Mouse (Mus musculus): ENCODE measurements around the gene Ptges3l. TPM values are rescaled to one million over a fixed set of nuclear protein-coding genes. Genes with fewer than 3 reads are reported as not detected.
"Not testable (repeated sequence)": the region's sequence is repeated elsewhere in the genome, so short reads cannot be mapped to it uniquely, and the experiment has no call there.

The Ptges3l gene
- polyA plus RNA-seq, 1 experiment, result 5.3 TPM

- Histone ChIP-seq H3K4me1 (ENCODE audit: control insufficient read depth, insufficient read depth, low read length) (peaks cover 6% of the 10 kb centered on the region; the same call in 1 of the 2 replicates), H3K4me3 (replicated peaks; ENCODE audit: extremely low read depth, low read depth, low read length) (no peak overlapping the region)
- TF ChIP-seq CTCF (IDR thresholded peaks at IDR 0.05; ENCODE audit: insufficient read depth, low read length) (no peak), POLR2A (IDR thresholded peaks at IDR 0.05; ENCODE audit: borderline replicate concordance, extremely low read depth, low read depth, low read length) (no peak)
- no peak for DNase-seq
- 87% methylated on average over 2 of the region's 2 CpGs for WGBS
Measured at GRCm38 (mm10) chr11:101415306-101415705, 9.8 kb downstream of the Ptges3l start.

- Histone ChIP-seq H3K4me1 (ENCODE audit: control insufficient read depth, insufficient read depth, low read length) (no peaks in the 10 kb centered on the region), H3K4me3 (replicated peaks; ENCODE audit: extremely low read depth, low read depth, low read length) (no peak overlapping the region)
- TF ChIP-seq POLR2A (IDR thresholded peaks at IDR 0.05; ENCODE audit: borderline replicate concordance, extremely low read depth, low read depth, low read length) (no peak), CTCF (IDR thresholded peaks at IDR 0.05; ENCODE audit: insufficient read depth, low read length) (peak; percentile 83)
- 1% methylated on average over 8 of the region's 8 CpGs for WGBS
- DNase-seq, result peak; percentile 46
Measured at GRCm38 (mm10) chr11:101395110-101395509, 30.0 kb downstream of the Ptges3l start.

- no peak for DNase-seq
- H3K4me3 ChIP-seq (replicated peaks; ENCODE audit: extremely low read depth, low read depth, low read length), result no peak overlapping the region
- no peaks in the 10 kb centered on the region for H3K4me1 ChIP-seq (ENCODE audit: control insufficient read depth, insufficient read depth, low read length)
- 26% methylated on average over 4 of the region's 4 CpGs for WGBS
- no peak for TF ChIP-seq CTCF (IDR thresholded peaks at IDR 0.05; ENCODE audit: insufficient read depth, low read length)
- TF ChIP-seq POLR2A (IDR thresholded peaks at IDR 0.05; ENCODE audit: borderline replicate concordance, extremely low read depth, low read depth, low read length), result no peak
Measured at GRCm38 (mm10) chr11:101381817-101382216, 43.3 kb downstream of the Ptges3l start.

GRCm38 (mm10) chr11:101378926-101379325, 46.2 kb downstream of the Ptges3l start:
- Histone ChIP-seq H3K4me1 (ENCODE audit: control insufficient read depth, insufficient read depth, low read length) (no peaks in the 10 kb centered on the region), H3K4me3 (replicated peaks; ENCODE audit: extremely low read depth, low read depth, low read length) (no peak overlapping the region)
- TF ChIP-seq POLR2A (IDR thresholded peaks at IDR 0.05; ENCODE audit: borderline replicate concordance, extremely low read depth, low read depth, low read length) (no peak), CTCF (IDR thresholded peaks at IDR 0.05; ENCODE audit: insufficient read depth, low read length) (no peak)
- DNase-seq, result no peak
- WGBS, result 66% methylated on average over 6 of the region's 6 CpGs

DNA sequence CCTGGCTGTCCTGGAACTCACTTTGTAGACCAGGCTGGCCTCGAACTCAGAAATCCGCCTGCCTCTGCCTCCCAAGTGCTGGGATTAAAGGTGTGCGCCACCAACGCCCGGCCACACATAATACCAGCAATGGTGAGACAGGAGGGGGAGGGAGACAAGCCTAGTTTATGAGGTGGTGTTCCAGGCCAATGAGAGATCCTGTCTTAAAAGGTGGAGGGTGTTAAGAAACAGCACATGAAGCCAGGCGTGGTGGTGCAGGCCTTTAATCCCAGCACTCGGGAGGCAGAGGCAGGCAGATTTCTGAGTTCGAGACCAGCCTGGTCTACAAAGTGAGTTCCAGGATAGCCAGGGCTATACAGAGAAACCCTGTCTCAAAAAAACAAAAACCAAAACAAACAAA, 46.9 kb downstream of the Ptges3l start:
- DNase-seq; H3K4me1 ChIP-seq (ENCODE audit: control insufficient read depth, insufficient read depth, low read length); H3K4me3 ChIP-seq (replicated peaks; ENCODE audit: extremely low read depth, low read depth, low read length): not testable (repeated sequence)
- WGBS, result 90% methylated on average over 8 of the region's 8 CpGs

DNA sequence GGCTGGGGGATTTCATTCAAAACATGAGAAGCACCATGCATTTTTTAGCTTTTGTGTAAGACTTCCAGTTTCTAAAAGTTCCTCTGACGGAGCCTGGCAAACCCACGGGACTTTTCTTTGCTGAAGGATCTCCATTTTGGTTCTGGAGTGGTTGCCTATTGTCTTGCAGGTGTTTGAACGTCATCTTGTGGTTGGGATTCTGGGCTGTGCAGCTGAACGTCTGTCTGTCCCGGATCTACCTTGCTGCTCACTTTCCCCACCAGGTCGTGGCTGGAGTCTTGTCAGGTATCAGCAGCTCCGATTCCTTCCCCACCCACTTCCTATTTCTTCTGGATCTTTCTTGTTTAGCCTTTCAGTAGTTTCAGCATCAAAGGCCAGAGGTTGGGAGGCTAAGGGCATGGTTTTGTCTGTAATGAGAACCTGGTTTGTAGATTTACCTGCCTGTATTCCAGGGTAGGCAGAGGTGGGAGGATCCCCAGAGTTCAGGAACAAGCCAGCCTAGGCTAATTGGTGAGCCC, 50.7 kb downstream of the Ptges3l start:
- Histone ChIP-seq H3K4me1 (ENCODE audit: control insufficient read depth, insufficient read depth, low read length) (no peaks in the 10 kb centered on the region), H3K4me3 (replicated peaks; ENCODE audit: extremely low read depth, low read depth, low read length) (no peak overlapping the region)
- TF ChIP-seq CTCF (IDR thresholded peaks at IDR 0.05; ENCODE audit: insufficient read depth, low read length) (no peak), POLR2A (IDR thresholded peaks at IDR 0.05; ENCODE audit: borderline replicate concordance, extremely low read depth, low read depth, low read length) (no peak)
- 61% methylated on average over 7 of the region's 7 CpGs for WGBS
- DNase-seq, result no peak

- Histone ChIP-seq H3K4me3 (replicated peaks; ENCODE audit: extremely low read depth, low read depth, low read length) (no peak overlapping the region), H3K4me1 (ENCODE audit: control insufficient read depth, insufficient read depth, low read length) (no peaks in the 10 kb centered on the region)
- 68% methylated on average over 5 of the region's 5 CpGs for WGBS
- TF ChIP-seq CTCF (IDR thresholded peaks at IDR 0.05; ENCODE audit: insufficient read depth, low read length) (no peak), POLR2A (IDR thresholded peaks at IDR 0.05; ENCODE audit: borderline replicate concordance, extremely low read depth, low read depth, low read length) (no peak)
- DNase-seq, result no peak
Measured at GRCm38 (mm10) chr11:101370141-101370540, 55.0 kb downstream of the Ptges3l start.

Other genes starting within 250 kb of the Ptges3l start
- 0.45 and 0.62 TPM in 2 replicates for gene Ccr10, start 249.9 kb downstream of the Ptges3l start, polyA plus RNA-seq (2012; rRNA removed)
- 38.9 and 50.1 TPM in 2 replicates for gene Ezh1, start 198.9 kb downstream of the Ptges3l start, polyA plus RNA-seq (2012; rRNA removed)
- gene Ramp2, start 179.3 kb downstream of the Ptges3l start, polyA plus RNA-seq (2012; rRNA removed), result 710 and 828 TPM in 2 replicates
- 82.9 and 97.4 TPM in 2 replicates for gene Vps25, start 171.6 kb downstream of the Ptges3l start, polyA plus RNA-seq (2012; rRNA removed)
- gene Wnk4, start 164.8 kb downstream of the Ptges3l start, polyA plus RNA-seq (2012; rRNA removed), result 6.5 and 10.4 TPM in 2 replicates
- 0.22 and 0.59 TPM in 2 replicates for gene Cntd1, start 146.3 kb downstream of the Ptges3l start, polyA plus RNA-seq (2012; rRNA removed)
- gene Coa3, start 146.2 kb downstream of the Ptges3l start, polyA plus RNA-seq (2012; rRNA removed), result 194 and 283 TPM in 2 replicates
- 70.3 and 97.9 TPM in 2 replicates for gene Becn1, start 123.0 kb downstream of the Ptges3l start, polyA plus RNA-seq (2012; rRNA removed)
- 30.6 and 40.4 TPM in 2 replicates for gene Psme3, start 109.1 kb downstream of the Ptges3l start, polyA plus RNA-seq (2012; rRNA removed)
- 3.3 and 3.6 TPM in 2 replicates for gene Aoc2, start 100.3 kb downstream of the Ptges3l start, polyA plus RNA-seq (2012; rRNA removed)
- 11.5 and 15.3 TPM in 2 replicates for gene Aoc3, start 94.7 kb downstream of the Ptges3l start, polyA plus RNA-seq (2012; rRNA removed)
- 0.13 TPM in 1 of 2 replicates, not detected in the other for gene G6pc, start 57.8 kb downstream of the Ptges3l start, polyA plus RNA-seq (2012; rRNA removed)
- gene Aarsd1, start 7.7 kb downstream of the Ptges3l start, polyA plus RNA-seq (2012; rRNA removed), result 20.5 and 20.9 TPM in 2 replicates
- 0.22 and 0.36 TPM in 2 replicates for gene Gm27029, start 537 bp downstream of the Ptges3l start, polyA plus RNA-seq (2012; rRNA removed)
- gene Rundc1, start 248 bp downstream of the Ptges3l start, polyA plus RNA-seq (2012; rRNA removed), result 21.7 and 22.4 TPM in 2 replicates
- gene Rpl27, start 17.0 kb upstream of the Ptges3l start, polyA plus RNA-seq (2012; rRNA removed), result 221 and 297 TPM in 2 replicates
- gene Ifi35, start 23.1 kb upstream of the Ptges3l start, polyA plus RNA-seq (2012; rRNA removed), result 57.9 and 76.4 TPM in 2 replicates
- gene Rnd2, start 39.7 kb upstream of the Ptges3l start, polyA plus RNA-seq (2012; rRNA removed), result 14.8 and 17.7 TPM in 2 replicates
- gene Vat1, start 40.9 kb upstream of the Ptges3l start, polyA plus RNA-seq (2012; rRNA removed), result 224 and 235 TPM in 2 replicates
- gene Brca1, start 126.6 kb upstream of the Ptges3l start, polyA plus RNA-seq (2012; rRNA removed), result 0.25 and 0.28 TPM in 2 replicates
- gene Nbr1, start 126.8 kb upstream of the Ptges3l start, polyA plus RNA-seq (2012; rRNA removed), result 100 and 116 TPM in 2 replicates
- 32.1 and 41.1 TPM in 2 replicates for gene Tmem106a, start 156.9 kb upstream of the Ptges3l start, polyA plus RNA-seq (2012; rRNA removed)
- not detected in 2 replicates for gene Gm11634, start 173.9 kb upstream of the Ptges3l start, polyA plus RNA-seq (2012; rRNA removed)
- gene Rdm1, start 201.9 kb upstream of the Ptges3l start, polyA plus RNA-seq (2012; rRNA removed), result 21.8 and 26.9 TPM in 2 replicates
- 40.1 and 67.8 TPM in 2 replicates for gene Arl4d, start 240.2 kb upstream of the Ptges3l start, polyA plus RNA-seq (2012; rRNA removed)

Measured in lung, adult 2 months (tissue).